Mouse (Mus musculus): ENCODE results near the gene Xlr3b.
"Not testable (repeated sequence)": the region's sequence is repeated elsewhere in the genome, so short reads cannot be mapped to it uniquely, and the experiment has no call there.

DNA sequence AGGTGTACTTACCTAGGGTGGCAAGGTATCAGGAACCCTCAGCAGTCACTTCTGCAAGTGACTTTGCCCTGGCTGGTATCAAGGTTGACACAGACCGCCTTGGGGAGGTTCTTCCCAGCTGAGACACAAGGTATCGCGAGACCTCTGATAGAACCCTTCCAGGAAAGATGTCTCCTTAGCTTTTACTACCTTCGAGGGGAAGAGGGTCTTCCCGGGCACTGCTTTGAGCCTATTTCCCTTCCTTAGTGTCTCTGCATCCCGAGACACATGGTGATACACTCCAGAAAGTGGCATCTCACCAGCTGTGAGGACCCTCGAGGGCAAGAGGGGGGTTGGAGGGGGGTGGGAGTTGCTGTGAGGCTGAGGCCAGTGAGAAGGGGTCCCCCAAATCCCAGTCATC is 42.7 kb upstream of the Xlr3b start, which contains the start of gene DXBay18:
- not testable (repeated sequence) for TF ChIP-seq CTCF (IDR thresholded peaks at IDR 0.05; ENCODE audit: extremely low read depth, insufficient read length, insufficient replicate concordance, low read depth, low read length); POLR2A (IDR thresholded peaks at IDR 0.05; ENCODE audit: low read depth, low read length)
